Mouse (Mus musculus) MEL (cell line): Measurements from ENCODE around the gene Robo1. TPM values are rescaled to one million over a fixed set of nuclear protein-coding genes. Genes with fewer than 3 reads are reported as not detected.

Experiments
- DNase-seq: peaks from one replicate; pipeline ENCODE4 v3.0.0; 2011; ENCODE audit warnings: low read depth, low spot score
- H3K27ac ChIP-seq: 2 replicates; pipeline ENCODE4 v1.5.1; 2012; ENCODE audit warnings: low read depth, mild to moderate bottlenecking, control low read depth, low read length, moderate library complexity; ENCODE audit not compliant: control insufficient read depth
- H3K27me3 ChIP-seq, 2 experiments: fragments of 150-350 bp in 1 of 2; sonication (generic) in 1 of 2; 2 replicates each; pipeline ENCODE4 v1.6.1; 2012; ENCODE audit warnings: low read length in 2 of 2, mild to moderate bottlenecking in 2 of 2, improper control_type of control experiment in 1 of 2, moderate library complexity in 1 of 2; ENCODE audit not compliant: insufficient read depth in 2 of 2, control insufficient read depth in 1 of 2
- H3K36me3 ChIP-seq, 2 experiments: 2 replicates each; pipeline ENCODE4 v1.6.1; 2012 to 2014; ENCODE audit warnings: low read length in 2 of 2, improper control_type of control experiment in 1 of 2, inconsistent platforms in 1 of 2, mild to moderate bottlenecking in 1 of 2; ENCODE audit not compliant: insufficient read depth in 2 of 2, control insufficient read depth in 1 of 2
- H3K4me1 ChIP-seq, 2 experiments: fragments of 150-350 bp in 1 of 2; sonication (generic) in 1 of 2; 2 replicates each; pipeline ENCODE4 v1.6.1; 2012; ENCODE audit warnings: low read length in 2 of 2, improper control_type of control experiment in 1 of 2, mild to moderate bottlenecking in 1 of 2; ENCODE audit not compliant: insufficient read depth in 2 of 2, control insufficient read depth in 1 of 2
- H3K4me3 ChIP-seq, 2 experiments: fragments of 150-350 bp in 1 of 2; sonication (generic) in 1 of 2; 2 replicates each; pipeline ENCODE4 v1.5.1; 2012; ENCODE audit warnings: low read depth in 2 of 2, low read length in 2 of 2, mild to moderate bottlenecking in 2 of 2, moderate library complexity in 2 of 2, control low read depth in 1 of 2, improper control_type of control experiment in 1 of 2; ENCODE audit not compliant: control insufficient read depth in 1 of 2, insufficient read depth in 1 of 2
- H3K79me2 ChIP-seq: 2 replicates; pipeline ENCODE4 v1.6.1; 2012; ENCODE audit warnings: mild to moderate bottlenecking, low read length, moderate library complexity; ENCODE audit not compliant: control insufficient read depth, poor library complexity, insufficient read depth
- H3K9ac ChIP-seq: 2 replicates; pipeline ENCODE4 v1.6.1; 2012; ENCODE audit warnings: low read depth, mild to moderate bottlenecking, control low read depth, low read length, moderate library complexity; ENCODE audit not compliant: control insufficient read depth, poor library complexity, severe bottlenecking
- H3K9me3 ChIP-seq: fragments of 150-350 bp; sonication (generic); replicated peaks from 2 replicates; pipeline ENCODE4 v1.6.1; 2012; ENCODE audit warnings: mild to moderate bottlenecking, low read length, improper control_type of control experiment, moderate library complexity; ENCODE audit not compliant: insufficient read depth
- BHLHE40 ChIP-seq: IDR thresholded peaks from 2 replicates; pipeline ENCODE4 v1.6.1; 2012; ENCODE audit warnings: low read depth, mild to moderate bottlenecking, inconsistent platforms, low read length, improper control_type of control experiment, borderline replicate concordance
- CHD1 ChIP-seq: IDR thresholded peaks from 2 replicates; pipeline ENCODE4 v1.6.1; 2012; ENCODE audit warnings: low read depth, mild to moderate bottlenecking, inconsistent platforms, low read length, improper control_type of control experiment
- CHD2 ChIP-seq: IDR thresholded peaks from 2 replicates; pipeline ENCODE4 v1.6.1; 2011; ENCODE audit warnings: low read length, improper control_type of control experiment
- CTCF ChIP-seq, 3 experiments: IDR thresholded peaks in 2 of 3; conservative IDR thresholded peaks in 1 of 3; 2 replicates each; pipeline ENCODE4 v1.5.1; 2011 to 2012; ENCODE audit warnings: low read length in 3 of 3, low read depth in 2 of 3, mild to moderate bottlenecking in 2 of 3, improper control_type of control experiment in 1 of 3, inconsistent platforms in 1 of 3, mixed read lengths in 1 of 3, moderate library complexity in 1 of 3; ENCODE audit not compliant: control insufficient read depth in 1 of 3, insufficient read depth in 1 of 3, poor library complexity in 1 of 3, severe bottlenecking in 1 of 3
- E2F4 ChIP-seq: IDR thresholded peaks from 2 replicates; pipeline ENCODE4 v1.6.1; 2011; ENCODE audit warnings: low read depth, low read length, improper control_type of control experiment, borderline replicate concordance
- ELF1 ChIP-seq: IDR thresholded peaks from 2 replicates; pipeline ENCODE4 v1.6.1; 2014; ENCODE audit warnings: low read depth, mild to moderate bottlenecking, inconsistent platforms, low read length, improper control_type of control experiment, moderate library complexity
- GABPA ChIP-seq: IDR thresholded peaks from 2 replicates; pipeline ENCODE4 v1.6.1; 2012; ENCODE audit warnings: low read depth, mild to moderate bottlenecking, inconsistent platforms, low read length, improper control_type of control experiment, moderate library complexity
- HCFC1 ChIP-seq: IDR thresholded peaks from 2 replicates; pipeline ENCODE4 v1.6.1; 2012; ENCODE audit warnings: low read depth, mild to moderate bottlenecking, inconsistent platforms, low read length, improper control_type of control experiment, moderate library complexity
- MAX ChIP-seq: IDR thresholded peaks from 2 replicates; pipeline ENCODE4 v1.6.1; 2011; ENCODE audit warnings: low read length, improper control_type of control experiment
- MYC ChIP-seq: IDR thresholded peaks from 2 replicates; pipeline ENCODE4 v1.6.1; 2011; ENCODE audit warnings: low read depth, mild to moderate bottlenecking, low read length, improper control_type of control experiment, moderate library complexity
- RAD21 ChIP-seq: IDR thresholded peaks from 2 replicates; pipeline ENCODE4 v1.6.1; 2011; ENCODE audit warnings: mild to moderate bottlenecking, low read depth, low read length, improper control_type of control experiment
- TBP ChIP-seq: IDR thresholded peaks from 2 replicates; pipeline ENCODE4 v1.8.0; 2011; ENCODE audit warnings: low read depth, low read length, improper control_type of control experiment
- TCF12 ChIP-seq: IDR thresholded peaks from 2 replicates; pipeline ENCODE4 v1.6.1; 2014; ENCODE audit warnings: low read depth, mild to moderate bottlenecking, inconsistent platforms, low read length, improper control_type of control experiment, moderate library complexity
- UBTF ChIP-seq: IDR thresholded peaks from 2 replicates; pipeline ENCODE4 v1.6.1; 2012; ENCODE audit warnings: low read depth, mild to moderate bottlenecking, inconsistent platforms, low read length, improper control_type of control experiment, moderate library complexity, borderline replicate concordance; ENCODE audit not compliant: insufficient read depth
- USF2 ChIP-seq, 2 experiments: IDR thresholded peaks; 2 replicates each; pipeline ENCODE4 v1.6.1; 2011 to 2012; ENCODE audit warnings: improper control_type of control experiment in 2 of 2, low read length in 2 of 2, borderline replicate concordance in 1 of 2, inconsistent platforms in 1 of 2, low read depth in 1 of 2, mild to moderate bottlenecking in 1 of 2; ENCODE audit not compliant: insufficient read depth in 1 of 2
- ZKSCAN1 ChIP-seq: IDR thresholded peaks from 2 replicates; pipeline ENCODE4 v1.6.1; 2012; ENCODE audit warnings: low read depth, mild to moderate bottlenecking, inconsistent platforms, low read length, improper control_type of control experiment, moderate library complexity
- ZMIZ1 ChIP-seq: IDR thresholded peaks from 2 replicates; pipeline ENCODE4 v1.6.1; 2012; ENCODE audit warnings: low read depth, mild to moderate bottlenecking, inconsistent platforms, low read length, improper control_type of control experiment, moderate library complexity
- polyA plus RNA-seq, 2 experiments: library from polyadenylated mRNA; stranded (reverse) in 1 of 2; unstranded in 1 of 2; fragments of >175 nt in 1 of 2; fragments of >200 nt in 1 of 2; gene quantifications; 2 replicates each; pipeline versions ENCODE4 v1.2.1 to v1.2.4; 2012; ENCODE audit warnings: low replicate concordance in 2 of 2, low read depth in 1 of 2; ENCODE audit not compliant: insufficient read length in 2 of 2, insufficient read depth in 1 of 2, missing spikeins in 1 of 2
- total RNA-seq: library from RNA; depleted of rRNA; stranded (reverse); fragments of 300-350 nt; gene quantifications from 2 replicates; pipeline ENCODE4 v1.2.3, GENCODE M21; 2012

Gene Robo1
- total and polyA plus RNA-seq, 3 experiments, result not detected

- Histone ChIP-seq H3K79me2 (no peaks in the 10 kb centered on the region), H3K9me3 (no peaks in the 10 kb centered on the region), H3K27me3 (no peaks in the 10 kb centered on the region), H3K4me1 (no peaks in the 10 kb centered on the region), H3K9ac (no peak overlapping the region), H3K36me3 (no peaks in the 10 kb centered on the region), H3K4me3 (no peak overlapping the region), H3K27ac (no peak overlapping the region)
- TF ChIP-seq ZKSCAN1, result no peak
- no peak for TF ChIP-seq E2F4
- no peak for TF ChIP-seq GABPA
- no peak for TF ChIP-seq TCF12
- no peak for TF ChIP-seq HCFC1
- no peak for TF ChIP-seq UBTF
- no peak for TF ChIP-seq ELF1
- no peak for TF ChIP-seq CHD2
- no peak for TF ChIP-seq MYC
- TF ChIP-seq USF2 (IDR thresholded peaks at IDR 0.05; ENCODE audit: borderline replicate concordance in 1 of 2, insufficient read depth in 1 of 2, low read depth in 1 of 2, low read length in 2 of 2), result no peak
- no peak for TF ChIP-seq MAX
- TF ChIP-seq BHLHE40, result no peak
- no peak for TF ChIP-seq TBP
- no peak for TF ChIP-seq CHD1
- TF ChIP-seq RAD21, result no peak
- DNase-seq, result no peak
Measured at GRCm38 (mm10) chr16:72563196-72563963, 255.3 kb downstream of the Robo1 start.

- no peaks in the 10 kb centered on the region for H3K9me3 ChIP-seq
- no peaks in the 10 kb centered on the region for H3K27me3 ChIP-seq
- H3K4me1 ChIP-seq, result no peaks in the 10 kb centered on the region
- H3K79me2 ChIP-seq, result no peaks in the 10 kb centered on the region
- no peak for DNase-seq
- H3K4me3 ChIP-seq, result no peak overlapping the region
- no peaks in the 10 kb centered on the region for H3K36me3 ChIP-seq
- no peak overlapping the region for H3K27ac ChIP-seq
- TF ChIP-seq TBP (no peak), CTCF (IDR thresholded peaks at IDR 0.05 in 2 of 3, conservative IDR thresholded peaks at IDR 0.05 in 1 of 3; ENCODE audit: control insufficient read depth in 1 of 3, insufficient read depth in 1 of 3, low read depth in 2 of 3, low read length in 3 of 3, poor library complexity in 1 of 3, severe bottlenecking in 1 of 3) (no peak), ZMIZ1 (no peak)
- no peak overlapping the region for H3K9ac ChIP-seq
Measured at GRCm38 (mm10) chr16:72575171-72575570, 267.1 kb downstream of the Robo1 start.
